Mouse (Mus musculus) heart, adult 2 months (tissue): ENCODE measurements around the gene Abcb10. TPM values are rescaled to one million over a fixed set of nuclear protein-coding genes. Genes with fewer than 3 reads are reported as not detected.

ENCODE experiments used
- DNase-seq, 2 experiments: peaks; one replicate each; pipeline ENCODE4 v3.0.0; 2021
- H3K27ac ChIP-seq: fragments of 200-600 bp; 2 replicates; pipeline ENCODE4 v1.8.1; 2022
- H3K27me3 ChIP-seq: fragments of 200-500 bp; 2 replicates; pipeline ENCODE4 v1.6.1; 2012; ENCODE audit warnings: mild to moderate bottlenecking, low read length, inconsistent platforms, mixed read lengths; ENCODE audit not compliant: control insufficient read depth, insufficient read depth
- H3K36me3 ChIP-seq: fragments of 200-500 bp; 2 replicates; pipeline ENCODE4 v1.6.1; 2012; ENCODE audit warnings: low read length, inconsistent platforms; ENCODE audit not compliant: control insufficient read depth, insufficient read depth
- H3K4me1 ChIP-seq: fragments of 200-500 bp; 2 replicates; pipeline ENCODE4 v1.6.1; 2011; ENCODE audit warnings: low read length; ENCODE audit not compliant: control insufficient read depth, insufficient read depth
- H3K4me3 ChIP-seq: fragments of 200-600 bp; 2 replicates; pipeline ENCODE4 v1.8.1; 2022
- H3K79me2 ChIP-seq: fragments of 200-500 bp; replicated peaks from 2 replicates; pipeline ENCODE4 v1.6.1; 2012; ENCODE audit warnings: mild to moderate bottlenecking, inconsistent platforms, low read length, moderate library complexity, mixed read lengths; ENCODE audit not compliant: control insufficient read depth, insufficient read depth
- H3K9ac ChIP-seq: fragments of 200-500 bp; 2 replicates; pipeline ENCODE4 v1.6.1; 2012; ENCODE audit warnings: low read depth, mild to moderate bottlenecking, control low read depth, inconsistent platforms, low read length, mixed read lengths
- CTCF ChIP-seq: fragments of 200-600 bp; IDR thresholded peaks from 2 replicates; pipeline ENCODE4 v1.8.1; 2022; ENCODE audit warnings: antibody characterized with exemption, mild to moderate bottlenecking, moderate library complexity
- EP300 ChIP-seq: fragments of 200-500 bp; IDR thresholded peaks from 2 replicates; pipeline ENCODE4 v1.6.1; 2011; ENCODE audit warnings: low read depth, low read length, control low read depth; ENCODE audit not compliant: insufficient read depth
- POLR2A ChIP-seq: fragments of 200-500 bp; IDR thresholded peaks from 2 replicates; pipeline ENCODE4 v1.6.1; 2011; ENCODE audit warnings: mild to moderate bottlenecking, low read depth, low read length, control low read depth; ENCODE audit not compliant: insufficient read depth
- WGBS: fragments of 180-500 bp; shearing (Covaris S2); methylation state at CpG from one replicate; pipeline ENCODE4 v1.1.7; 2018; 5-methylcytosine and 5-hydroxymethylcytosine counted together
- intact Hi-C: fragments of 180-260 bp; cut with DNase I; formaldehyde crosslinking; loops from one replicate; pipeline ENCODE4 v1.15.1; 2025
- microRNA-seq, 2 experiments: library from miRNA; unstranded; fragments of <30 nt; microRNA quantifications; one replicate each; pipeline ENCODE4 v1.2.0; 2021
- polyA plus RNA-seq: library from polyadenylated mRNA; depleted of rRNA; stranded (reverse); fragments of >200 nt; gene quantifications from 2 replicates; pipeline ENCODE4 v1.2.3, GENCODE M21; 2012; rRNA removed
- total RNA-seq, 2 experiments: library from RNA; stranded (reverse); gene quantifications; 2 replicates each; pipeline ENCODE4 v1.2.3; 2021

The Abcb10 gene
- total and polyA plus RNA-seq, 3 experiments: 19.1 to 44.2 (median 40.2) TPM

DNA sequence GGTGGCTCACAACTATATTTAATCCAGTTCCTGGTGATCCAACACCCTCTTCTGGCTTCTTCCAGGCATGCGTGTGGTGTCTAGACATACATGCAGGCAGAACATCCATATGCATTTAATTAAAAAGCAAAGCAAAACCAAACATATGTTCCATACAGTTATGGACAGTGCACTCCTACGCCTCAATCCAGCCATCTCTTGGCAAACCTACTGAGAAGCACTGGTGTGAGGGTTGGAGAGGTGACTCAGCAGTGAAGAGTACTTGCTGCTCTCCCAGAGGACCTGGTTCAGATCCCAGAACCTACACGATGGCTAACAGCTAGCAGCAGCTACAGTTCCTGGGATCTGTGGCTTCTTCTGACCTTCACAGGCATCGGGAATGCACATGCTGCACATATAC is 70.7 kb downstream of the Abcb10 start:
- Histone ChIP-seq H3K27me3 (no peaks in the 10 kb centered on the region), H3K79me2 (no peaks in the 10 kb centered on the region), H3K4me1 (no peaks in the 10 kb centered on the region), H3K27ac (no peak overlapping the region), H3K4me3 (no peak overlapping the region), H3K36me3 (no peaks in the 10 kb centered on the region), H3K9ac (no peak overlapping the region)
- TF ChIP-seq EP300 (no peak), POLR2A (no peak), CTCF (no peak)
- no peak for DNase-seq
- 95% methylated on average over 4 of the region's 4 CpGs for WGBS
- intact Hi-C loops: no loop called here

DNA sequence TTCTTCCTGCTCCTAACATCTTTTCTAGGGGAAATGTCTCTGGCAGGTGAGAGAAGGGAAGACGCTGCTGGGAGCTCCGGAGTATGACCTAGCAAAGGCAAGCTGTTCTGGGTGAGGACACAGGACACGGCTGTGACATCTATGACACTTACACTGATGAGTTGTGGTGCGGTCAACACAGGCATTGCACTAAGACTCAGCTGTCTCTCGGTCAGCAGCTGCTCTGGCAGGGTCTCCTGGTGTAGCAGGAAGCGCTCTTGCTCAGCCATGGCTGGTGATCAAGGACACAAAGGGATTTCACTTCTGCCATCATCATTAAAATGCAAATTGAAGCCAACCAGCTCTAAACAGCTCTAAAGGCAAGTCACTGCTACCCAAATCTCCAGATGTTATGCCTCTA is 75.3 kb downstream of the Abcb10 start:
- Histone ChIP-seq H3K4me1 (no peaks in the 10 kb centered on the region), H3K36me3 (no peaks in the 10 kb centered on the region), H3K79me2 (no peaks in the 10 kb centered on the region), H3K27ac (no peak overlapping the region), H3K4me3 (no peak overlapping the region), H3K27me3 (no peaks in the 10 kb centered on the region), H3K9ac (no peak overlapping the region)
- TF ChIP-seq POLR2A: no peak
- no peak for TF ChIP-seq CTCF
- TF ChIP-seq EP300: no peak
- intact Hi-C loops: no loop called here
- WGBS: 96% methylated on average over 6 of the region's 6 CpGs
- DNase-seq: no peak

GRCm38 (mm10) chr8:123902653-123903052 is 80.3 kb downstream of the Abcb10 start:
- H3K9ac ChIP-seq: no peak overlapping the region
- 75% methylated on average over 7 of the region's 7 CpGs for whole genome bisulfite sequencing
- H3K27ac ChIP-seq: no peak overlapping the region
- no peaks in the 10 kb centered on the region for H3K27me3 ChIP-seq
- H3K79me2 ChIP-seq: no peaks in the 10 kb centered on the region
- DNase-seq: no peak
- no peak overlapping the region for H3K4me3 ChIP-seq
- TF ChIP-seq EP300 (no peak), POLR2A (no peak), CTCF (no peak)
- intact Hi-C loops: no loop called here
- no peaks in the 10 kb centered on the region for H3K4me1 ChIP-seq
- no peaks in the 10 kb centered on the region for H3K36me3 ChIP-seq

Small RNAs within 50 kb of the gene (microRNA-seq; reads per million reads assigned to microRNA genes)
- gene Mir1967: 0 to 0.39 reads per million in 2 experiments

Other genes starting within 250 kb of the Abcb10 start
- gene Rab4a, start 177.1 kb downstream of the Abcb10 start, total RNA-seq: 1 to 10 TPM; 7.7 to 8.4 TPM
- 10.6 and 12.7 TPM in 2 replicates for gene Rab4a, start 177.1 kb downstream of the Abcb10 start, polyA plus RNA-seq
- gene Ccsap, start 122.9 kb downstream of the Abcb10 start, total RNA-seq: under 1 TPM; 0.68 to 0.81 TPM
- gene Ccsap, start 122.9 kb downstream of the Abcb10 start, polyA plus RNA-seq: 0.18 and 0.70 TPM in 2 replicates
- gene Acta1, start 88.4 kb downstream of the Abcb10 start, total RNA-seq: 100 to 1,000 TPM; 229 to 294 TPM
- 1,051 and 1,757 TPM in 2 replicates for gene Acta1, start 88.4 kb downstream of the Abcb10 start, polyA plus RNA-seq
- 10 to 100 TPM in 1 of 2 experiments, 1 to 10 TPM in 1; 9.9 to 10.8 TPM for gene Nup133, start 33.9 kb downstream of the Abcb10 start, total RNA-seq
- 7.2 and 12.3 TPM in 2 replicates for gene Nup133, start 33.9 kb downstream of the Abcb10 start, polyA plus RNA-seq
- gene Taf5l, start 38.3 kb upstream of the Abcb10 start, total RNA-seq: 10 to 100 TPM; 12.0 to 13.2 TPM
- 17.7 and 23.5 TPM in 2 replicates for gene Taf5l, start 38.3 kb upstream of the Abcb10 start, polyA plus RNA-seq
- gene Urb2, start 38.4 kb upstream of the Abcb10 start, total RNA-seq: 1 to 10 TPM; 6.2 to 6.3 TPM
- 2.6 and 3.5 TPM in 2 replicates for gene Urb2, start 38.4 kb upstream of the Abcb10 start, polyA plus RNA-seq
- 10 to 100 TPM; 35.2 to 42.9 TPM for gene Galnt2, start 248.3 kb upstream of the Abcb10 start, total RNA-seq
- gene Galnt2, start 248.3 kb upstream of the Abcb10 start, polyA plus RNA-seq: 3.7 and 8.8 TPM in 2 replicates